Mouse (Mus musculus): ENCODE measurements at regions not wholly inside any gene's neighbourhood (a gene's known extent, or its start where the extent isn't known, plus 50 kb on each side); places are given as distances from the start of the nearest gene placed in this dataset.
"Not testable (repeated sequence)": the region's sequence is repeated elsewhere in the genome, so short reads cannot be mapped to it uniquely, and the experiment has no call there.

DNA sequence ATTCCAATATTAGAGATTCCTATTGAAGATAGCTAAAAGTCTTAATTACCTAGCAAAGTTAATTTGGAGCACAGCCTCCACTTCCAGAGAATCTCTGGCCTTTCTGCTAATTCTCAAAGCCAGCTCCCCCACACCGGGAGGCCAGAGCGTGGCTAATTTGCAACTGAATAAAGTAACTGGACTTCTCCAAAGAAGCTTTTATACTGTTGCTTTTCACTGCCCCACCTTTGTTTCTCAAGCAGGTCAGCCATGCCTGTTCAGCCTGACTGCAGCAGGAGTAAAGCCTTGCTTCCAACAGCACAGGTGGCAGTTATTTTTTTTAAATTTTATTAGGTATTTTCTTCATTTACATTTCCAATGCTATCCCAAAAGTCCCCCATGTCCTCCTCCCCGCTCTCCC, 60.8 kb upstream of the Slc1a4 start:
- TF ChIP-seq CTCF, EP300 (IDR thresholded peaks at IDR 0.05; ENCODE audit: low read depth): not testable (repeated sequence)

All from liver, postnatal 0 days (tissue).